Mouse (Mus musculus) kidney, embryonic 16.5 days (tissue): ENCODE data around the gene Zfp60. TPM values are rescaled to one million over a fixed set of nuclear protein-coding genes. Genes with fewer than 3 reads are reported as not detected.

Experiments
- ATAC-seq: fragments of 200-750 bp; cut with Nextera tagmentation; 2 replicates; pipeline ENCODE4 v1.8.0; 2017; ENCODE audit warnings: moderate TSS enrichment; ENCODE audit not compliant: low FRiP score, low TSS enrichment
- H3K27ac ChIP-seq: fragments of 300-500 bp; sonication (generic); 2 replicates; pipeline ENCODE4 v1.5.1; 2014; ENCODE audit warnings: low read length
- H3K27me3 ChIP-seq: fragments of 300-500 bp; sonication (generic); 2 replicates; pipeline ENCODE4 v1.6.1; 2014; ENCODE audit warnings: low read length, control low read depth, mixed read lengths; ENCODE audit not compliant: insufficient read depth
- H3K36me3 ChIP-seq: fragments of 300-500 bp; sonication (generic); 2 replicates; pipeline ENCODE4 v1.6.1; 2014; ENCODE audit warnings: low read length, control low read depth, mixed read lengths; ENCODE audit not compliant: insufficient read depth
- H3K4me1 ChIP-seq: fragments of 300-500 bp; sonication (generic); 2 replicates; pipeline ENCODE4 v1.6.1; 2014; ENCODE audit warnings: low read length, control low read depth, mixed read lengths; ENCODE audit not compliant: insufficient read depth
- H3K4me2 ChIP-seq: fragments of 300-500 bp; sonication (generic); replicated peaks from 2 replicates; pipeline ENCODE4 v1.6.1; 2014; ENCODE audit warnings: low read depth, low read length
- H3K4me3 ChIP-seq: fragments of 300-500 bp; sonication (generic); 2 replicates; pipeline ENCODE4 v1.5.1; 2014; ENCODE audit warnings: mild to moderate bottlenecking, low read length
- H3K9ac ChIP-seq: fragments of 300-500 bp; sonication (generic); replicated peaks from 2 replicates; pipeline ENCODE4 v1.6.1; 2014; ENCODE audit warnings: low read length
- H3K9me3 ChIP-seq: fragments of 300-500 bp; sonication (generic); 2 replicates; pipeline ENCODE4 v1.6.1; 2016; ENCODE audit warnings: low read length, control low read depth
- WGBS: fragments of 180-500 bp; shearing (Covaris S2); extraction: QIAGEN DNeasy Blood & Tissue Kit; methylation state at CpG from one replicate; pipeline ENCODE4 v1.1.7; 2014; 5-methylcytosine and 5-hydroxymethylcytosine counted together
- polyA plus RNA-seq: library from polyadenylated mRNA; unstranded; fragments of >200 nt; fragmentation: Nextera tagmentation; extraction: Ambion mirVana; gene quantifications from 2 replicates; pipeline ENCODE4 v1.2.1, GENCODE M21; 2015

Gene Zfp60
- polyA plus RNA-seq = 36.8 and 45.6 TPM in 2 replicates

- Histone ChIP-seq H3K4me1 (peaks cover 8% of the 10 kb centered on the region), H3K9ac (peak within 1 kb of the TSS; percentile 94), H3K9me3 (no peaks in the 10 kb centered on the region), H3K36me3 (no peaks in the 10 kb centered on the region), H3K4me3 (peak within 1 kb of the TSS; percentile 76), H3K27ac (peak within 1 kb of the TSS; percentile 96), H3K4me2 (peak within 1 kb of the TSS; percentile 80), H3K27me3 (no peaks in the 10 kb centered on the region)
- peak; percentile 96 for ATAC-seq
- under 1% methylated on average over 35 of the region's 35 CpGs for WGBS
These were observed at the start of gene Zfp60 for GRCm38 (mm10) chr7:27731281-27731883. Gene Zfp60 (plus strand): TSS chr7:27731389.

GRCm38 (mm10) chr7:27683218-27683617 lies 48.0 kb upstream of the Zfp60 start:
- 0 out of 2 replicates have a peak, but pooled peaks cover 1% of the 10 kb centered on the region for H3K4me1 ChIP-seq
- no peaks in the 10 kb centered on the region for H3K9me3 ChIP-seq
- no peak overlapping the region for H3K27ac ChIP-seq
- WGBS = 47% methylated on average over 2 of the region's 2 CpGs
- no peak overlapping the region for H3K9ac ChIP-seq
- no peaks in the 10 kb centered on the region for H3K36me3 ChIP-seq
- no peaks in the 10 kb centered on the region for H3K27me3 ChIP-seq
- H3K4me3 ChIP-seq = no peak overlapping the region
- H3K4me2 ChIP-seq = no peak overlapping the region
- ATAC-seq = no peak

- Histone ChIP-seq H3K27me3 (no peaks in the 10 kb centered on the region), H3K9ac (0 out of 2 replicates have a peak overlapping the region, but pooled peaks have one; percentile 11), H3K36me3 (no peaks in the 10 kb centered on the region), H3K4me3 (no peak overlapping the region), H3K27ac (no peak overlapping the region), H3K4me2 (peak overlapping the region; percentile 2; the same call in 1 of the 2 replicates), H3K9me3 (no peaks in the 10 kb centered on the region), H3K4me1 (peaks cover 10% of the 10 kb centered on the region; the same call in 1 of the 2 replicates)
- no peak for ATAC-seq
- 30% methylated on average over 5 of the region's 5 CpGs for WGBS
These were observed 46.0 kb upstream of the Zfp60 start for GRCm38 (mm10) chr7:27685220-27685619.

- H3K36me3 ChIP-seq = no peaks in the 10 kb centered on the region
- ATAC-seq = no peak
- H3K4me2 ChIP-seq = 0 out of 2 replicates have a peak overlapping the region, but pooled peaks have one; percentile 2
- no peak overlapping the region for H3K4me3 ChIP-seq
- no peaks in the 10 kb centered on the region for H3K9me3 ChIP-seq
- under 1% methylated on average over 6 of the region's 6 CpGs for WGBS
- no peak overlapping the region for H3K27ac ChIP-seq
- no peaks in the 10 kb centered on the region for H3K27me3 ChIP-seq
- no peak overlapping the region for H3K9ac ChIP-seq
- H3K4me1 ChIP-seq = peaks cover 10% of the 10 kb centered on the region; the same call in 1 of the 2 replicates
These were observed 45.5 kb upstream of the Zfp60 start for GRCm38 (mm10) chr7:27685681-27686080.

- ATAC-seq = no peak
- 74% methylated on average over 1 of the region's 1 CpGs for WGBS
- Histone ChIP-seq H3K27me3 (no peaks in the 10 kb centered on the region), H3K9me3 (no peaks in the 10 kb centered on the region), H3K27ac (no peak overlapping the region), H3K9ac (no peak overlapping the region), H3K4me1 (peaks cover 10% of the 10 kb centered on the region; the same call in 1 of the 2 replicates), H3K4me2 (no peak overlapping the region), H3K36me3 (no peaks in the 10 kb centered on the region), H3K4me3 (no peak overlapping the region)
These were observed 44.1 kb upstream of the Zfp60 start for GRCm38 (mm10) chr7:27687043-27687442.

- Histone ChIP-seq H3K4me1 (peaks cover 10% of the 10 kb centered on the region; the same call in 1 of the 2 replicates), H3K27me3 (no peaks in the 10 kb centered on the region), H3K4me3 (no peak overlapping the region), H3K27ac (no peak overlapping the region), H3K9ac (no peak overlapping the region), H3K36me3 (no peaks in the 10 kb centered on the region), H3K9me3 (no peaks in the 10 kb centered on the region), H3K4me2 (peak overlapping the region; percentile 60; the same call in 1 of the 2 replicates)
- ATAC-seq = no peak
- WGBS = 59% methylated on average over 3 of the region's 3 CpGs
These were observed 43.4 kb upstream of the Zfp60 start for GRCm38 (mm10) chr7:27687836-27688235.

- peak overlapping the region; percentile 49 for H3K4me3 ChIP-seq
- no peaks in the 10 kb centered on the region for H3K9me3 ChIP-seq
- peak overlapping the region; percentile 43 for H3K27ac ChIP-seq
- H3K4me2 ChIP-seq = peak overlapping the region; percentile 60
- no peaks in the 10 kb centered on the region for H3K27me3 ChIP-seq
- ATAC-seq = no peak
- 36% methylated on average over 14 of the region's 14 CpGs for WGBS
- H3K36me3 ChIP-seq = no peaks in the 10 kb centered on the region
- H3K9ac ChIP-seq = peak overlapping the region; percentile 65
- H3K4me1 ChIP-seq = peaks cover 10% of the 10 kb centered on the region; the same call in 1 of the 2 replicates
These were observed 42.9 kb upstream of the Zfp60 start for GRCm38 (mm10) chr7:27688246-27688788.

GRCm38 (mm10) chr7:27688815-27689612 lies 42.2 kb upstream of the Zfp60 start, which contains the start of gene Zfp607b:
Gene Zfp607b (plus strand): TSS chr7:27689340.
- Histone ChIP-seq H3K9ac (peak within 1 kb of the TSS; percentile 65), H3K9me3 (no peaks in the 10 kb centered on the region), H3K27me3 (no peaks in the 10 kb centered on the region), H3K4me1 (peaks cover 10% of the 10 kb centered on the region; the same call in 1 of the 2 replicates), H3K4me3 (peak within 1 kb of the TSS; percentile 49), H3K4me2 (peak within 1 kb of the TSS; percentile 60), H3K36me3 (no peaks in the 10 kb centered on the region), H3K27ac (peak within 1 kb of the TSS; percentile 43)
- peak; percentile 99 for ATAC-seq
- under 1% methylated on average over 19 of the region's 19 CpGs for whole genome bisulfite sequencing

GRCm38 (mm10) chr7:27691076-27691475 lies 40.1 kb upstream of the Zfp60 start:
- no peak for ATAC-seq
- no peak overlapping the region for H3K9ac ChIP-seq
- no peaks in the 10 kb centered on the region for H3K36me3 ChIP-seq
- no peaks in the 10 kb centered on the region for H3K9me3 ChIP-seq
- no peaks in the 10 kb centered on the region for H3K27me3 ChIP-seq
- peaks cover 10% of the 10 kb centered on the region; the same call in 1 of the 2 replicates for H3K4me1 ChIP-seq
- no peak overlapping the region for H3K4me2 ChIP-seq
- H3K27ac ChIP-seq = no peak overlapping the region
- 41% methylated on average over 5 of the region's 5 CpGs for WGBS
- H3K4me3 ChIP-seq = no peak overlapping the region
